Mouse (Mus musculus) stomach, postnatal 0 days (tissue): ENCODE results near the gene Cacnb4. TPM values are rescaled to one million over a fixed set of nuclear protein-coding genes. Genes with fewer than 3 reads are reported as not detected.
A peak's percentile ranks its signal among the peaks of the same experiment; 100 is the strongest.

ENCODE experiments used
- ATAC-seq: fragments of 200-750 bp; cut with Nextera tagmentation; 2 replicates; pipeline ENCODE4 v1.8.0; 2017; ENCODE audit not compliant: low FRiP score, low TSS enrichment
- DNase-seq: peaks from one replicate; pipeline ENCODE4 v3.0.0-alpha.2; 2016; ENCODE audit warnings: low spot score
- H3K27ac ChIP-seq: fragments of 300-500 bp; sonication (generic); replicated peaks from 2 replicates; pipeline ENCODE4 v1.5.1; 2014; ENCODE audit warnings: mild to moderate bottlenecking, control low read depth
- H3K27me3 ChIP-seq: fragments of 300-500 bp; sonication (generic); 2 replicates; pipeline ENCODE4 v1.6.1; 2014; ENCODE audit warnings: low read length; ENCODE audit not compliant: control insufficient read depth, insufficient read depth
- H3K36me3 ChIP-seq: fragments of 300-500 bp; sonication (generic); 2 replicates; pipeline ENCODE4 v1.6.1; 2014; ENCODE audit warnings: low read length, mixed read lengths; ENCODE audit not compliant: control insufficient read depth, insufficient read depth
- H3K4me1 ChIP-seq: fragments of 300-500 bp; sonication (generic); replicated peaks from 2 replicates; pipeline ENCODE4 v1.6.1; 2014; ENCODE audit warnings: antibody characterized with exemption; ENCODE audit not compliant: control insufficient read depth, insufficient read depth
- H3K4me2 ChIP-seq: fragments of 300-500 bp; sonication (generic); replicated peaks from 2 replicates; pipeline ENCODE4 v1.6.1; 2014; ENCODE audit warnings: low read depth, mild to moderate bottlenecking, control low read depth, moderate library complexity
- H3K4me3 ChIP-seq: fragments of 300-500 bp; sonication (generic); 2 replicates; pipeline ENCODE4 v1.5.1; 2014; ENCODE audit warnings: low read depth, low read length, control low read depth
- H3K9ac ChIP-seq: fragments of 300-500 bp; sonication (generic); 2 replicates; pipeline ENCODE4 v1.6.1; 2014; ENCODE audit warnings: mild to moderate bottlenecking, low read length, control low read depth, mixed read lengths
- H3K9me3 ChIP-seq: fragments of 300-500 bp; sonication (generic); 2 replicates; pipeline ENCODE4 v1.6.1; 2016; ENCODE audit warnings: low read length; ENCODE audit not compliant: control insufficient read depth
- CTCF ChIP-seq: IDR thresholded peaks from 2 replicates; pipeline ENCODE4 v1.5.1; 2016; ENCODE audit warnings: antibody characterized with exemption, low read depth, mild to moderate bottlenecking, moderate library complexity
- EP300 ChIP-seq: optimal IDR thresholded peaks from 2 replicates; pipeline ENCODE3; 2016; ENCODE audit warnings: antibody characterized with exemption
- WGBS: fragments of 180-500 bp; shearing (Covaris S2); extraction: QIAGEN DNeasy Blood & Tissue Kit; methylation state at CpG from one replicate; pipeline ENCODE4 v1.1.7; 2014; 5-methylcytosine and 5-hydroxymethylcytosine counted together
- polyA plus RNA-seq: library from polyadenylated mRNA; unstranded; fragments of >200 nt; fragmentation: Nextera tagmentation; extraction: Ambion mirVana; gene quantifications from 2 replicates; pipeline ENCODE4 v1.2.1, GENCODE M21; 2015

Cacnb4 gene
- polyA plus RNA-seq, 1 experiment from 2014 or later, result 0.93 TPM

DNA sequence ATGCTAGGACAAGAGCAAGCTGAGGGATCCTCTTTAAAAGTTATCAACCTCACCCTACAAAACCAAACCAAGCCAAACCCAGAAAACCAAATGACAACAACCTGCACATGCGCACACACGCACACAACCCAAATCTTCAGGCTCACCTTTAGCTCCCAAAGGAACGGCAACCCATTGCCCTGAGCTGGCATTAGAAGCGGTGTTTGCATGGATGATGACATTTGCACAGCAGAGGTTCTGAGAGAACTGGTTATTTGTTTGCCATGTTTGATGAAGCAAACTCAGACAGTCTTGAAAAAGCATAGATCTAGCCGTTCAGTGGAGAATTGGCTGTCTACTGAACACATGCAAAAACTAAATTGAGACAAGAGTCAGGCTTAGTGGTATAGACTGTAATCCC, 198.1 kb downstream of the Cacnb4 start:
- TF ChIP-seq CTCF, result no peak
- Histone ChIP-seq H3K4me3 (no peak overlapping the region), H3K4me2 (no peak overlapping the region), H3K9ac (no peak overlapping the region), H3K27me3 (no peaks in the 10 kb centered on the region), H3K36me3 (no peaks in the 10 kb centered on the region), H3K27ac (no peak overlapping the region), H3K9me3 (no peaks in the 10 kb centered on the region), H3K4me1 (no peaks in the 10 kb centered on the region)
- DNase-seq, result no peak
- WGBS, result 91% methylated on average over 5 of the region's 5 CpGs
- no peak for ATAC-seq

DNA sequence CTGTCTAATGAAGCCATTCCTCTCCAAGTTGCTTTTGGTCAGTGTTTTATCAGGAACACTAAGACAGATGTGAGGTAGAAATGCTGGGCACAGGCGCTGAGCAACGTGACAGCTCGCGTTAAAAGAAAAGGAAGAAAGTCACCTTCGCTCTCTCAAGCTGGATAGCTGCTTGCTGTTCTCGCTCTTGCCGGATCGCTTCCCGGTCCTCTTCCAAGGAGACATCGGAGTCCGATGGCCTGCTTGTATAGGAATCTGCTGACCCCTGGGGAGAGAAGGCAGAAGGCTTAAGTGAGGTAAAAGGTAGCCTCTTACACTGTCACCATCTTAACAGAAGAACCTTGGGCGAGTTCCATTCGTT, 199.1 kb downstream of the Cacnb4 start:
- Histone ChIP-seq H3K27ac (no peak overlapping the region), H3K4me1 (no peaks in the 10 kb centered on the region), H3K9ac (no peak overlapping the region), H3K9me3 (no peaks in the 10 kb centered on the region), H3K4me3 (no peak overlapping the region), H3K36me3 (no peaks in the 10 kb centered on the region), H3K4me2 (no peak overlapping the region), H3K27me3 (no peaks in the 10 kb centered on the region)
- no peak for DNase-seq
- no peak for TF ChIP-seq EP300
- TF ChIP-seq CTCF, result no peak
- ATAC-seq, result no peak
- 89% methylated on average over 13 of the region's 13 CpGs for WGBS

DNA sequence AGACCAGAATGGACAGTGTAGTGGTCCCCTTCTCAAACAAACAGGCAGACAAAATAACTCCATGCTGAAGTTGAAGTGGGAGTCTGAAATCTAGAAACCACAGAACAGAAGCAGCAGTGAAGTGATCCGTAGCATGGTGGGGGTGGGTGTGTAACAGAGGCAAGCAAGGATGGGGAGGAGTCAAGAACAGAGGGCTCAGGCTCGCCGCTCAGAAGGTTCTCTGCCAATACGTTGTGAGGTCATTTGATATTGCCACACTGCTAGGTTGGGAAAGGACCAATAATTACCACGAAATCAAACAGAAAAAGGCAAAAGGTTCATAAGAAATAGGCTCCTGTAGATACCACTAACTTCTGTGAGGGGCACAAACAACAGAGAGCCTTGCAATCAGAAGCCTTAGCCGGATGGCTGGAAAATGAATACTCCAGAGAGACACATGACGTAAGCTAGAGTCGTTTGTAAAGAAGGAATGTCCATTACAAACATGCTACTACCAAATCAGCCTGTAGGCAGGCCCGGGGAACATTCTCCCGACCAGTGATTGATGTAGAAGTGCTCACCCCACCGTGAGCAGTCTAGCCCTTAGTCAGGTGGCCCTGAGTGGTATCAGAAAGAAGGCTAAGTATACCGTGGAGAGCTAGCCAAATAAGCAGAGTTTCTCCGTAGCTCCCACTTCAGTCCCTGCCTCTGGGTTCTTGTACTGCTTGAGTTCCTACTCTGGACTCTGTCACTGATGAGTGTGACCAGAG, 199.7 kb downstream of the Cacnb4 start:
- ATAC-seq (peak; percentile 45; the same call in 1 of the 2 replicates), DNase-seq (no peak)
- no peak overlapping the region for H3K4me2 ChIP-seq
- no peaks in the 10 kb centered on the region for H3K9me3 ChIP-seq
- WGBS, result 44% methylated on average over 13 of the region's 13 CpGs
- TF ChIP-seq CTCF (no peak), EP300 (no peak)
- H3K27me3 ChIP-seq, result no peaks in the 10 kb centered on the region
- H3K4me3 ChIP-seq, result no peak overlapping the region
- no peak overlapping the region for H3K27ac ChIP-seq
- H3K9ac ChIP-seq, result no peak overlapping the region
- H3K4me1 ChIP-seq, result no peaks in the 10 kb centered on the region
- no peaks in the 10 kb centered on the region for H3K36me3 ChIP-seq

DNA sequence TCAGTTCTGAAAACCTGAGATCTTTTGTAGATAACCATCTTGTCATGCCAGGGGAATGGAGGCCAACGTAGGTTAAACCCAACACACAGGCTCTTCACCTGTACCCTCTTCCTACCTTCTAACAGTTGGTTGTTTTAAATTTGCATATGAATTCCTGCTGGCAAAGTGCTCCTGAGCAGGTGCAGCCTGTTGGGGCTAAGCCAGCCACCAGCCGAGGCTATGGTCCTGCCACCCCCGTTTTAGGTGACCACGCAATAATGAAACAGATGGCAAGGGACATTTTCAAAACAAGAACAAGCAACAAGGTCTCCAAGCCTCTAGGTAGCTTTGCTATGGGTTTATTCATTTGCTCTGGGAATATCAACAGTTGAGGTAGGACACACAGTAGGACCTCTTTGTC, 200.8 kb downstream of the Cacnb4 start:
- 89% methylated on average over 4 of the region's 4 CpGs for WGBS
- ATAC-seq, result no peak
- H3K36me3 ChIP-seq, result no peaks in the 10 kb centered on the region

DNA sequence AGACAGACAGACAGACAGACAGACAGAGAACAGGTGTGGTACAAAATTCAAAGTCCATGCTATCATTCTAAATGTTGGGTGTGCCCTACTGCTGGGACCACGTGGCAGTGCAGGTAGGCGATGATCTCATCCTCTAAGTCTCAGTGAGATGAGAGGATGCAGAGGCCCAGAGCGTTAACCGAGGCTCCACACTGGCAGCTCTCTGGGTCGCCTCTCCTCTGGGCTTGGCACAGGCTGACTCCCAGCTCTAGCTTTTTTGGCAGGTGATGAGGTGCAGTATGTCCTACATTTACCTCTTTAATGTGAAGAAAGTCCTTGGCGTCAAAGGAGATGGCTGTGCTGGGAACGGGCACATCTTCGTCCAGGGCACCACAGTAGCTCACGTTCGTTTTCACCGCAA, 202.1 kb downstream of the Cacnb4 start:
- TF ChIP-seq EP300, result no peak
- no peak for TF ChIP-seq CTCF
- Histone ChIP-seq H3K9ac (no peak overlapping the region), H3K27ac (no peak overlapping the region), H3K4me3 (no peak overlapping the region), H3K27me3 (no peaks in the 10 kb centered on the region), H3K9me3 (no peaks in the 10 kb centered on the region), H3K4me2 (no peak overlapping the region), H3K36me3 (no peaks in the 10 kb centered on the region), H3K4me1 (no peaks in the 10 kb centered on the region)
- ATAC-seq, result 0 out of 2 replicates have a peak, but pooled peaks have one; percentile 38
- WGBS, result 75% methylated on average over 11 of the region's 11 CpGs
- no peak for DNase-seq

More for the DNA sequence above, 200.8 kb downstream of the Cacnb4 start:
- no peaks in the 10 kb centered on the region for H3K4me1 ChIP-seq
- H3K9me3 ChIP-seq, result no peaks in the 10 kb centered on the region
- no peaks in the 10 kb centered on the region for H3K27me3 ChIP-seq
- DNase-seq, result no peak
- H3K9ac ChIP-seq, result no peak overlapping the region
- no peak overlapping the region for H3K4me2 ChIP-seq
- TF ChIP-seq CTCF, result no peak
- TF ChIP-seq EP300, result no peak
- H3K4me3 ChIP-seq, result no peak overlapping the region
- no peak overlapping the region for H3K27ac ChIP-seq

DNA sequence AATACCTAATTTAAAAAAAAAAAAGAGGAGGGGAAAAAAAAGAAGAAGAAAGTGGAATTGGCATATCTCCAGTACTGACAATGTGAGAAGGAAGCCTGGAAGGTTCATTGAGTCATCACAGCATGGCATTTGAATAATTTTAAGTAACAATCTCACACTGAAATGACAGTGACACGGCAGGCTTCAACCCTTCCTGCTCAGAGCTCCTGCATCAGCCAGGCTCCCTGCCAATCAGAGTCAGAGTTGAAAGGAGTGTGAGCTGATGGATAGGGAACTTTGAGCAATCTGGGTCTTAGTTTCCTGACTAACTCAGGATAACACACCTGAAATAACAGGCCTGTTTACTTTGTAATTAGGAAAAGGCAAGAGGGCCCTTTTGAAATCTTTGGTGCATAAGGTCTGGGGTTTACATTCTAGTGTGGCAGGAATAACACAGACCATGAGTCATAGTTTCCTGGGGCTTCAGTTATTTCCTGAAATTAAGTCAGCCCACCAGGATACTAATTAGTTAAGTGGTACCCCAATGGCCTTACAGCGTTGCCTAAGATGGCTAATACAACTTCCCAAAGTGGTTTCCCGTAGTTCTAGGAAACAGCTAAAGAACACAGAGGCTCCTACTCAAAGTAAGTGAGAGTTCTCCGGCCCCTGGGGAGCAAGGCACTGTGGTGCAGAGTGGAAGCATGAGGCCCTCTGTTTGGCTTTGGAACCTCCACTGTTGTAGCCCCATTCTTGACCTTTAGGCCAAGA, 204.9 kb downstream of the Cacnb4 start:
- Histone ChIP-seq H3K27me3 (no peaks in the 10 kb centered on the region), H3K9me3 (no peaks in the 10 kb centered on the region), H3K4me2 (no peak overlapping the region), H3K27ac (no peak overlapping the region), H3K4me1 (no peaks in the 10 kb centered on the region), H3K36me3 (no peaks in the 10 kb centered on the region), H3K9ac (no peak overlapping the region), H3K4me3 (no peak overlapping the region)
- 0 out of 2 replicates have a peak, but pooled peaks have one; percentile 24 for ATAC-seq
- DNase-seq, result no peak
- TF ChIP-seq EP300, result no peak
- TF ChIP-seq CTCF, result no peak
- 26% methylated on average over 4 of the region's 4 CpGs for WGBS
